Mouse (Mus musculus) urinary bladder, adult 18-20 months (tissue): ENCODE results near the gene Hamp.

ENCODE experiments used
- DNase-seq, 2 experiments: peaks; one replicate each; pipeline ENCODE4 v3.0.0; 2022; ENCODE audit warnings: low spot score in 2 of 2, mixed read lengths in 2 of 2

The Hamp gene

GRCm38 (mm10) chr7:30943909-30944635 lies at the start of gene Hamp:
Gene Hamp (minus strand): TSS chr7:30944032.
- no peak for DNase-seq

DNA sequence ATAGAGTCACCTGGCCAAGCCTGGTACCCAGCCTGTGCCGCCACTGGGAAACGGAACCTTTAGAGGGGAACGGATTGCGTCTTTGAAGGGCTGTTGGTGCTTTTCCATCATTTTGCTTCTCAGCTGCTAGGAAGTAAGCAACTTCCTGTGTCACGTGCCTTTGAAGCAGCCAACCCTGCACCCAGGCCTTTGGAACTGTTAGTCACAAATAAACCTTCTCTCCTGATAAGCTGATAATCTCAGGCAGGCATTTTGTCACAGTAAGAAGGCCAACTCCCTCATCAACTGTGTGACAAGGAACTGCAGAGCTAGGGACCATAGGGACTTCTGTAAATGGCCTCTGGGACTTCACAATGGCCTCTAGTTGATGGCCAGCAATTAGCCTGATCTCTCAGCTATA lies 48.3 kb upstream of the Hamp start:
- DNase-seq: no peak

- DNase-seq: no peak
Measured at GRCm38 (mm10) chr7:30988519-30989162, 44.8 kb upstream of the Hamp start.

GRCm38 (mm10) chr7:30985357-30985756 lies 41.5 kb upstream of the Hamp start:
- DNase-seq: no peak

DNA sequence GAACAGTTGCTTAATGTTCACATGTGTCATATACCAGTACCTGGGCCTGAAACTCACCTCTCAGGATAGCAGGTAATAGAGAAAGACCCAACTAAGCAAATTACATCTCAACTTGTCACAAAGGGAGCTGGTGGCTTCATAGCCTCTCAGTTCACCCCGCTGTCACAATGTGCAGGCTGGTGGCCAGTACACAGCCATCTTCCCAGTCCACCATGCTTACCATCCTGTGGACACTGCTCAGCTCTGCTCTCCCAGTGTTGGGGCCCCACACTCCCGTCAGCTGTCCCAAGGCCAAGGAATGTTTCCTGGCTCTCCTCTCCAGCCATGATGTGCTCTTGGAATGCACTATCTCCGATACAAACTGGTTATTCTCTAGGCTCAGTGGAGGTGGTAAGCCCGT lies 37.9 kb upstream of the Hamp start:
- DNase-seq: no peak

GRCm38 (mm10) chr7:30973501-30974289 lies 29.9 kb upstream of the Hamp start, which contains the start of gene Fam187b:
Gene Fam187b (plus strand): TSS chr7:30973790.
- DNase-seq: peak; percentile 84 to 89

GRCm38 (mm10) chr7:30973251-30973500 lies 29.3 kb upstream of the Hamp start, which contains the start of gene Lsr:
Gene Lsr (minus strand): TSS chr7:30973464.
- no peak for DNase-seq

- DNase-seq: peak in 1 of 2 experiments; percentile 36
Measured at GRCm38 (mm10) chr7:30972426-30973250, 28.8 kb upstream of the Hamp start.

- DNase-seq: no peak
Measured at GRCm38 (mm10) chr7:30971901-30972300, 28.1 kb upstream of the Hamp start.

DNA sequence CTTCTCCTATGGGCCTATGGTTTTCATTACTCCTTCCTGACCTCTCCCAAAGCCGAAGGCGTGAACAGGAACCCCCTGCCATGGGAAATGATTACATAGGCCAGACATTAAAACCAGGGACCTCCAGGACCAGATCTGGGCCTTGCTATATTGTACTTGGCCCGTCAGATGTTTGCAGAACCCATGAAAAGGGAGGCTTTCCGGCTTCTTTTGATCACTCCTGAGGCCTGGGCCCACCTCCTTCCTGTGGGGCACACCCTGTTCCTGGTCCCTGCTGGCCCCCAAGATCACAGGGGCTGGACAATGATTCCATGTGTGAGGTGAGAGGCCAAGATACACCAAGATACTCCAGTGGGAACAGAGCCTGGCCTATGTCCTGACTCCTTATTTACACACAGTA lies 25.3 kb upstream of the Hamp start:
- DNase-seq: no peak

DNA sequence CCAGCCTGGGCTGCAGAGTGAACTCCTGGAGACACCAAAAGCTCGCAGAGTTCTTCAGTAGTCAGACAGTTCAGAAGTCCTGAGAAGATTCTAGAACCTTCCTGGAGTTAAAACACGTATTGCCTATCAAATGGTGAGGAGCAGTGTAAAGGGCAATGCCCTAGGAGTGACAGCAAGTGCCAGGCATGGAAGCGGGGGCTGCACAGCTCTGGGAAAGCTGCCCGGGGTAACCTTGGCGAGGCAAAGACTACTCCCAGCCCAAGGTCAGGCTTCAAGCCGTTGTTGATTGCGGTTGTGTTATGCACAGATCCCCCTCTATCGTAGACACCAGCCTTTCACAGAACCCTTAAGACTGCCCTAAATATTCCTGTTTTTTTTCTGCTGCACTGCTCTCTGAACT lies 24.8 kb upstream of the Hamp start:
- DNase-seq: no peak

- no peak for DNase-seq
Measured at GRCm38 (mm10) chr7:30966657-30967056, 22.8 kb upstream of the Hamp start.

- DNase-seq: no peak
Measured at GRCm38 (mm10) chr7:30965677-30966076, 21.8 kb upstream of the Hamp start.

DNA sequence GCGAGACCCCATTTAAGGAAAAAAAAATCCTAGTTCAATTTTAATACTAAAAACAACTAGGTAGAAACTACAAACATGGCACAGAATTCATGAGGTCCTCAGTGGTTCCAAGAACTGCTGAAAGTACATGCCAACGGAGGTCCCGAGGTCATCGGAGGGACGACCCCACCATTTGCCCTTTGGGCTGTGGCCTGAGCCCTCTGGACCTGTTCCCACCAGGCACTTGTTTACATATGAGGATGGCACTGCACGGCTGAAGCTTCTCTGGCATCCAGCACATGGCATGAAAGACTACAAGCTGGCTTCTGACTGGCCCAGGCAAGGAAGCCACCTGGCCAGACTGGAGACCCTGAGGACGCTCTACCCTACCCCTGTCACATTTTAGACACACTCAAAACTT lies 20.5 kb upstream of the Hamp start:
- DNase-seq: no peak

DNA sequence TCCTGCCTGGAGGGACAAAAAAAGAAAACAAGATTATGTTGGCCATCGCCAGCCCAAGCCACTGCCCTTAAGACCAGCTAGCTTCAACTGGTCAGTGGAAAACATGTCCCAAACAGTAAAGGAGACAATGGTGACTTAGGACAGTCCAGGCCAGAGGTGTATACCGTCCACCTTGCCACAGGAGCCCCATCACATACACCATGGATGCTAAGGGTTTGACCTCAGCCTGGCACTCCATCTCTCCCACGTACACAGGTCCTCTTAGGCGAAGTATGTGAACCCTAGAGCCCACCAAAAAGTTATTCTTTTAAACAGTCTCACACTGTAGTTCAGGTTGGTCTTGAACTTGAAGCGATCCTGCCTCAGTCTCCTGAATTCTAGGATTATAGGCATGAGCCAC lies 19.0 kb upstream of the Hamp start:
- DNase-seq: no peak

GRCm38 (mm10) chr7:30959786-30960349 lies 16.0 kb upstream of the Hamp start:
- no peak for DNase-seq

- no peak for DNase-seq
Measured at GRCm38 (mm10) chr7:30958866-30959487, 15.1 kb upstream of the Hamp start.

DNA sequence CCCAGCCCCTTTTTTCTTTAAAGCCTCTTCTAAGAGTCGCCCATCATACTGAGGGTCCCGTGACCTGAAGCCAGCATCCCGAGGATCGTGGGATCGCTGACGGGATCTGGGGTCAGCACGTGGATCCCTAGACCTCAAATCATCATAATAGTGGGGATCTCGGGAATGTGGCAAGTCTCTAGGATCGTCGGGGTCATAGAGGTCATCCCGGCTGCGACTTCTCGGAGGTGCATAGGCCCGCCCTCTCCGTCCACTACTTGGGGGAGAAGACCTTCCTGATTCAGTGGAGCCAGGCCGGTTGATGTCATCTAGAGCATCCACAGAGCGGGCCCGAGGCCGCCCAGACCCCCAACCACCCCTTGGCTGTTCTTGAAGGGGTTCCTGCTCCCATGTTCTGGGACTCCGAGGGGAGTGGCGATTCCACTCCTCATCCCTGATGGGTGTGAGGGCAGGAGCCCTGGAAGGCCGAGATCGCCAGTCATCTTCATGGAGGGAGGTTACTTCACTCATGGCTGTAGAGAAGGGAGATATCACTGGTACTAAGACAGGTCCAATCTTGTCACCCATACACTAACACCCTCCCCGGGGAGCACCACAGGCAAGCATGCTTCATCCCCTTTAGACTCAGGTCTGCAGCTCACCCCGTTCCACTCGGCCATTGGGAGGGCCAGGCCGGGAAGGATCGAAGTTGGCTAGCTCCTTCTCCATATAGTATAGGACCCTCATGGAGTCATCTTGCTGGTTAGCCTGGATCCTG lies 14.5 kb upstream of the Hamp start:
- DNase-seq: no peak

DNA sequence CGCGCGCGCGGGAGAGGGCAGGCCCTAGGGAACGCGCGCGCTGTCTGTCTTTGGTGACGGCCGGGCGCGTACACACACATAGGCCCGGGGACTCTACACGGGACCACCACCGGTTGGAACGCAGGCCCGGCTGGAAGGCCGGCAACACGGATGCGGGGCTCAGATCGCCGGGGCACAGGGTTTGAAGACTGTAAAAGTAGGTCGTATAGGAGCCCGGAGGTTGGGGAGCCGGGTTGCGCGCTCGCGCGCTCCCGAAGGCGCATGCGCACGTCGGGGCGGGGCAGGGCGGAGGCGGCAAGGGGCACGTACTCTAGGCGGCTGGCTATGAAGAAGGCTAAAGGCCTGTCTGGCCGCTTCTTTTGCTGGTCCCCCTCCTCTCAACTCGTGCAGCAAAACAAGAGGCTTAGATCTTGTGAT lies 13.5 kb upstream of the Hamp start:
- DNase-seq: peak; percentile 89 to 93

DNA sequence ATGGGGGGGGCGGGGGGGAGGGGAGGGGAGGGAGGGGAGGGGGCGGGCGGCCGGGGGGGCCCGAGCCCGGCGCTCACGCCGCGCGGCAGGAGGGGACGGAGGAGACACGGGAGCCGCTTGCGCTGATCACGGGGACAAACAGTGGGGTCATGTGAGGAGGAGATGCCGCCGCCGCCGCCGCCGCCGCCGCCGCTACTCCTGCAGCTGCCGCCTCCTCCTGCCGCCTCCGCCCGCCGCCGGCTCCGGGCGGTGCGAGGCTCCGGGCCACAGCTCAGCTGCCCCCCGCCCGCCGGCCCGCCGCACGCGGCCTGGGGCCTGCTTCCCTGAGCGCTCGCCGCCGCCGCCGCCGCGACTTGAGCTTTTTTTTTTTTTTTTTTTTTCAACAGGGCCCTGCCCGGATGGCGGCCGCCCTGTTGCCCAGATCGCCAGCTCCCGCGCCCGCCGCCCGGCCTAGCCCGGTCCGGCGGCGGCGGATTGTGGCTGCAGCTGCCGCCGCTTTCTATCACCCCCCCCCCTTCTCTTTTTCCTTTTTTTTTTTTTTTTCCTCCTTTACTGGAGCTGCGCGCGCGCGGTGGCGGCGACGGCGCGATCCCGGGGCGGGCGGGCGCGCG lies 13.0 kb upstream of the Hamp start, which contains the start of gene Usf2:
Usf2 (minus strand) TSS at position 48 of the 611 bp plus-strand sequence.
- peak; percentile 52 to 69 for DNase-seq
